Mouse (Mus musculus) CD4-positive, CD25-positive, alpha-beta regulatory T cell, adult 4 months (primary cell): ENCODE results near the gene Nppb. TPM values are rescaled to one million over a fixed set of nuclear protein-coding genes. Genes with fewer than 3 reads are reported as not detected.

Source experiments
- polyA plus RNA-seq, 2 experiments: library from polyadenylated mRNA; unstranded; fragments of 100-300 nt; shearing (Covaris generic); gene quantifications; one replicate each; pipeline ENCODE4 v1.2.1; 2017

The Nppb gene
- polyA plus RNA-seq, 2 experiments from 2014 or later = not detected

Other genes with a start within 250 kb of the Nppb start
- 10 to 100 TPM; 26.7 to 34.3 TPM for gene Zfp984, start 176.0 kb upstream of the Nppb start, polyA plus RNA-seq
- 1 to 10 TPM; 3.3 to 7.0 TPM for gene Zfp933, start 137.4 kb upstream of the Nppb start, polyA plus RNA-seq
- 100 to 1,000 TPM in 1 of 2 experiments, 10 to 100 TPM in 1; 92.5 to 151 TPM for gene Miip, start 117.0 kb upstream of the Nppb start, polyA plus RNA-seq
- gene Fv1, start 116.8 kb upstream of the Nppb start, polyA plus RNA-seq = 1 to 10 TPM; 2.1 to 3.8 TPM
- 10 to 100 TPM; 19.5 to 31.9 TPM for gene Mfn2, start 81.1 kb upstream of the Nppb start, polyA plus RNA-seq
- gene Plod1, start 49.0 kb upstream of the Nppb start, polyA plus RNA-seq = 1 to 10 TPM; 5.2 to 8.7 TPM
- gene 2510039O18Rik, start 44.9 kb upstream of the Nppb start, polyA plus RNA-seq = 1 to 10 TPM; 8.3 to 9.4 TPM
- gene Nppa, start 14.9 kb downstream of the Nppb start, polyA plus RNA-seq = not detected
- gene Clcn6, start 53.0 kb downstream of the Nppb start, polyA plus RNA-seq = 1 to 10 TPM; 4.2 to 5.5 TPM
- gene Mthfr, start 53.3 kb downstream of the Nppb start, polyA plus RNA-seq = 10 to 100 TPM in 1 of 2 experiments, 1 to 10 TPM in 1; 6.8 to 23.1 TPM
- gene Agtrap, start 102.2 kb downstream of the Nppb start, polyA plus RNA-seq = 10 to 100 TPM; 19.0 to 20.0 TPM
- gene Mad2l2, start 144.6 kb downstream of the Nppb start, polyA plus RNA-seq = 10 to 100 TPM; 35.8 to 41.2 TPM
- not detected for gene Draxin, start 144.9 kb downstream of the Nppb start, polyA plus RNA-seq
- 10 to 100 TPM; 44.1 to 56.6 TPM for gene Fbxo6, start 166.4 kb downstream of the Nppb start, polyA plus RNA-seq
- gene Fbxo44, start 174.7 kb downstream of the Nppb start, polyA plus RNA-seq = 1 to 10 TPM; 2.2 to 2.6 TPM
- gene Fbxo2, start 174.8 kb downstream of the Nppb start, polyA plus RNA-seq = not detected